Mouse (Mus musculus) forebrain, embryonic 16.5 days (tissue): ENCODE results near the gene Fancf. TPM values are rescaled to one million over a fixed set of nuclear protein-coding genes. Genes with fewer than 3 reads are reported as not detected.

ENCODE experiments used
- ATAC-seq: fragments of 200-750 bp; cut with Nextera tagmentation; 2 replicates; pipeline ENCODE4 v1.8.0; 2017; ENCODE audit warnings: mild to moderate bottlenecking, moderate library complexity
- H3K27ac ChIP-seq: fragments of 300-500 bp; sonication (generic); 2 replicates; pipeline ENCODE4 v1.5.1; 2014; ENCODE audit warnings: low read length, control low read depth
- H3K27me3 ChIP-seq: fragments of 300-500 bp; sonication (generic); replicated peaks from 2 replicates; pipeline ENCODE4 v1.6.1; 2014; ENCODE audit warnings: low read length; ENCODE audit not compliant: control insufficient read depth, insufficient read depth
- H3K36me3 ChIP-seq: fragments of 300-500 bp; sonication (generic); 2 replicates; pipeline ENCODE4 v1.6.1; 2014; ENCODE audit not compliant: control insufficient read depth, insufficient read depth
- H3K4me1 ChIP-seq: fragments of 300-500 bp; sonication (generic); replicated peaks from 2 replicates; pipeline ENCODE4 v1.6.1; 2014; ENCODE audit warnings: low read length; ENCODE audit not compliant: control insufficient read depth, insufficient read depth
- H3K4me2 ChIP-seq: fragments of 300-500 bp; sonication (generic); 2 replicates; pipeline ENCODE4 v1.6.1; 2014; ENCODE audit warnings: mild to moderate bottlenecking, low read length, control low read depth
- H3K4me3 ChIP-seq: fragments of 300-500 bp; sonication (generic); replicated peaks from 2 replicates; pipeline ENCODE4 v1.5.1; 2014; ENCODE audit warnings: mild to moderate bottlenecking, low read length, control low read depth
- H3K9ac ChIP-seq: fragments of 300-500 bp; sonication (generic); replicated peaks from 2 replicates; pipeline ENCODE4 v1.6.1; 2014; ENCODE audit warnings: low read depth, low read length, control low read depth
- H3K9me3 ChIP-seq: fragments of 300-500 bp; sonication (generic); 2 replicates; pipeline ENCODE4 v1.6.1; 2016; ENCODE audit warnings: low read length; ENCODE audit not compliant: control insufficient read depth
- WGBS: fragments of 180-500 bp; shearing (Covaris S2); extraction: QIAGEN DNeasy Blood & Tissue Kit; methylation state at CpG from one replicate; pipeline ENCODE4 v1.1.7; 2014; 5-methylcytosine and 5-hydroxymethylcytosine counted together
- polyA plus RNA-seq: library from polyadenylated mRNA; unstranded; fragments of >200 nt; fragmentation: Nextera tagmentation; extraction: Ambion mirVana; gene quantifications from 2 replicates; pipeline ENCODE4 v1.2.1, GENCODE M21; 2015

Fancf gene
- polyA plus RNA-seq, 1 experiment from 2014 or later: 8.5 TPM

GRCm38 (mm10) chr7:51818251-51818974, 43.7 kb downstream of the Fancf start:
- Histone ChIP-seq H3K27ac (no peak overlapping the region), H3K9me3 (no peaks in the 10 kb centered on the region), H3K9ac (no peak overlapping the region), H3K4me3 (no peak overlapping the region), H3K4me2 (no peak overlapping the region), H3K36me3 (no peaks in the 10 kb centered on the region), H3K4me1 (peaks cover 6% of the 10 kb centered on the region), H3K27me3 (no peaks in the 10 kb centered on the region; the same call in 1 of the 2 replicates)
- 72% methylated on average over 3 of the region's 3 CpGs for WGBS
- ATAC-seq: no peak

- peak; percentile 7; the same call in 1 of the 2 replicates for ATAC-seq
- Histone ChIP-seq H3K27me3 (no peaks in the 10 kb centered on the region; the same call in 1 of the 2 replicates), H3K4me2 (no peak overlapping the region), H3K4me1 (peaks cover under 1% of the 10 kb centered on the region; the same call in 1 of the 2 replicates), H3K27ac (no peak overlapping the region), H3K9ac (no peak overlapping the region), H3K9me3 (no peaks in the 10 kb centered on the region), H3K36me3 (no peaks in the 10 kb centered on the region), H3K4me3 (no peak overlapping the region)
- 52% methylated on average over 3 of the region's 3 CpGs for WGBS
These were observed 45.7 kb downstream of the Fancf start for GRCm38 (mm10) chr7:51816283-51816839.

- no peaks in the 10 kb centered on the region for H3K9me3 ChIP-seq
- 41% methylated on average over 4 of the region's 4 CpGs for WGBS
- ATAC-seq: peak; percentile 93
- no peaks in the 10 kb centered on the region; the same call in 1 of the 2 replicates for H3K27me3 ChIP-seq
- no peaks in the 10 kb centered on the region for H3K36me3 ChIP-seq
- H3K27ac ChIP-seq: peak overlapping the region; percentile 33; the same call in 1 of the 2 replicates
- no peak overlapping the region for H3K4me2 ChIP-seq
- H3K4me3 ChIP-seq: no peak overlapping the region
- no peaks in the 10 kb centered on the region for H3K4me1 ChIP-seq
- no peak overlapping the region for H3K9ac ChIP-seq
These were observed 46.4 kb downstream of the Fancf start for GRCm38 (mm10) chr7:51815473-51816282.

Other genes with a start within 250 kb of the Fancf start
- 40.5 and 52.7 TPM in 2 replicates for gene Slc17a6, start 240.3 kb downstream of the Fancf start, polyA plus RNA-seq
- 15.8 and 17.8 TPM in 2 replicates for gene Gas2, start 252 bp downstream of the Fancf start, polyA plus RNA-seq
- gene Svip, start 143.8 kb upstream of the Fancf start, polyA plus RNA-seq: 26.6 and 27.5 TPM in 2 replicates
- gene 1700015G11Rik, start 153.5 kb upstream of the Fancf start, polyA plus RNA-seq: not detected in 2 replicates